Comparison of ENCODE assay signal across 22 mouse cellular contexts in the genomic region with DNA sequence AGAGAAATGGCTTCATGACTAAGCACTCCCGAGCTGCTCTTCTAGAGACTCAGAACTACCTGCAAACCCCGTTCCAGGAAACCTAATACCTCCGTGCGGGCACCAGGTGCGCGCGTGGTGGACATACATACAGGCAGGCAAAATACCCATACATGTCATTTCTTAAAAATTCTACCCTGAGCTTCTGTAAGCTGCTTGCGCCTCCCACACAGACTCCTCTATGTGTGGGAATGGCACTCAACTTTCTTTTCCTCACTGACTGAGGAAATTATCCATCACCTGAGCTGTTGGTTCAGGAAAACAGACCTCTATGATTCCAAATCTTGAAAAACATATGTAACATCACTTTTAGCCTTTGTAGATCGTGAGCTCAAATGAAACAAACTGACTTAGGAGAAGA. TPM values are rescaled to one million over a fixed set of nuclear protein-coding genes. Genes with fewer than 3 reads are reported as not detected.
DNase-seq lines count a peak whose midpoint lies in the region; TF ChIP-seq lines count a peak whose summit lies in the region.
"Had no signal": no experiment of that assay in that cellular context is flagged by ENCODE, and none has a peak within 500 bp of the region (broad histone marks: within the 10 kb centered on the region; RNA-seq: fewer than 3 reads in every experiment).

No protein-coding gene starts in this region.

- peaks cover 9% of the 10 kb centered on the region for H3K4me1 ChIP-seq in heart, adult 2 months (ENCODE audit: control insufficient read depth, insufficient read depth, low read length)
- H3K4me1 ChIP-seq: embryonic facial prominence, embryonic 12.5 days had no signal

- H3K36me3 ChIP-seq in heart, adult 2 months (ENCODE audit: control insufficient read depth, insufficient read depth, low read length), result peaks cover 7% of the 10 kb centered on the region

- H3K9ac ChIP-seq in heart, adult 2 months (ENCODE audit: low read depth, low read length), result no peak overlapping the region
- H3K9ac ChIP-seq: embryonic facial prominence, embryonic 12.5 days; forebrain, embryonic 13.5 days; forebrain, embryonic 15.5 days; forebrain, postnatal 0 days had no signal

- H3K4me3 ChIP-seq in heart, adult 2 months, result no peak overlapping the region
- H3K4me3 ChIP-seq: embryonic facial prominence, embryonic 10.5 days; embryonic facial prominence, embryonic 12.5 days; forebrain, embryonic 13.5 days; forebrain, embryonic 15.5 days had no signal

- H3K27me3 ChIP-seq in heart, adult 2 months (ENCODE audit: control insufficient read depth, insufficient read depth, low read length), result no peaks in the 10 kb centered on the region
- H3K27me3 ChIP-seq: embryonic facial prominence, embryonic 12.5 days; forebrain, embryonic 13.5 days; forebrain, embryonic 15.5 days had no signal

- H3K79me2 ChIP-seq in heart, adult 2 months (replicated peaks; ENCODE audit: control insufficient read depth, insufficient read depth, low read length), result peaks cover 8% of the 10 kb centered on the region

- TF ChIP-seq CTCF in heart, adult 2 months (IDR thresholded peaks at IDR 0.05), result no peak

- intact Hi-C loops in heart, adult 2 months (cut with DNase I), result no loop called here

- no peak overlapping the region for H3K27ac ChIP-seq in heart, adult 2 months
- H3K27ac ChIP-seq: embryonic facial prominence, embryonic 10.5 days; embryonic facial prominence, embryonic 12.5 days; forebrain, embryonic 13.5 days; forebrain, embryonic 15.5 days had no signal

- peak; percentile 46 for DNase-seq in heart, adult 11 months
- DNase-seq in heart, adult 2 months, result no peak
- peak; percentile 29 for DNase-seq in right cerebral cortex, adult 18-20 months
- DNase-seq in right cerebral cortex, postnatal 14 days, result no peak
- no peak for DNase-seq in gastrocnemius, adult 8-10 months (ENCODE audit: low spot score in 2 of 2)
- DNase-seq: adrenal gland, adult 2 months; adrenal gland, postnatal 10 days; adrenal gland, postnatal 25 days; cerebellum, adult 11-12 months; cerebellum, adult 2 months; cerebellum, adult 9-10 months; cerebellum, postnatal 10 days; cerebellum, postnatal 25 days; forebrain, postnatal 0 days had no signal

- TF ChIP-seq EP300 in heart, adult 2 months (IDR thresholded peaks at IDR 0.05; ENCODE audit: insufficient read depth, low read depth, low read length), result no peak

- 96% methylated on average over 9 of the region's 9 CpGs for WGBS in heart, adult 2 months

- no peak for TF ChIP-seq POLR2A in heart, adult 2 months (IDR thresholded peaks at IDR 0.05; ENCODE audit: insufficient read depth, low read depth, low read length)

RNA-seq across cellular contexts. Expression of a gene that starts 11.8 kb away (rescaled TPM):
- total RNA-seq in heart, adult 2 months (2021), result 10 to 100 TPM; 17.5 to 19.5 TPM
- polyA plus RNA-seq in heart, adult 2 months (2012; rRNA removed), result 12.0 and 23.5 TPM in 2 replicates
- 10 to 100 TPM in 1 of 4 experiments, 1 to 10 TPM in 3; 7.2 to 11.9 (median 9.3) TPM for total RNA-seq in gastrocnemius, adult 8-10 months (2022)

RNA-seq across cellular contexts. Expression of a gene that starts 30.4 kb away (rescaled TPM):
- 1 to 10 TPM in 1 of 2 experiments, under 1 TPM in 1; 0.78 to 1.5 TPM for total RNA-seq in heart, adult 2 months (2021)
- polyA plus RNA-seq in heart, adult 2 months (2012; rRNA removed), result not detected in 2 replicates
- 1 to 10 TPM in 1 of 4 experiments, under 1 TPM in 1, not detected in 2; 0.88 to 1.6 TPM for total RNA-seq in gastrocnemius, adult 8-10 months (2022)
- total RNA-seq: adrenal gland, adult 2 months; adrenal gland, postnatal 10 days; forebrain, postnatal 0 days had no signal
- polyA plus RNA-seq: adrenal gland, adult 2 months; C2C12; cerebellum, adult 2 months; cortical plate, adult 2 months; embryonic facial prominence, embryonic 10.5 days; embryonic facial prominence, embryonic 12.5 days; embryonic facial prominence, embryonic 14.5 days; forebrain, embryonic 11.5 days; forebrain, embryonic 13.5 days; forebrain, postnatal 0 days had no signal

RNA-seq across cellular contexts. Expression of a gene that starts 36.3 kb away (rescaled TPM):
- 1 to 10 TPM; 5.4 to 5.5 TPM for total RNA-seq in heart, adult 2 months (2021)
- 3.6 and 7.3 TPM in 2 replicates for polyA plus RNA-seq in heart, adult 2 months (2012; rRNA removed)
- 1 to 10 TPM; 2.6 to 5.3 (median 3.9) TPM for total RNA-seq in gastrocnemius, adult 8-10 months (2022)

RNA-seq across cellular contexts. Expression of a gene that starts 55.9 kb away (rescaled TPM):
- total RNA-seq in heart, adult 2 months (2021), result 1 to 10 TPM; 2.0 TPM
- 0.76 and 1.4 TPM in 2 replicates for polyA plus RNA-seq in heart, adult 2 months (2012; rRNA removed)
- total RNA-seq in gastrocnemius, adult 8-10 months (2022), result 1 to 10 TPM; 1.4 to 2.9 (median 2.0) TPM

Comparison
In these comparisons a context has a peak if more than half of its experiments do, and no peak if none do; other contexts are left out.
1. DNase-seq: peak in heart, adult 11 months (single experiment) and right cerebral cortex, adult 18-20 months (single experiment); none in heart, adult 2 months (0 of 2), right cerebral cortex, postnatal 14 days (single experiment) and gastrocnemius, adult 8-10 months (0 of 2).